Mouse (Mus musculus) cortical plate, adult 2 months (tissue): ENCODE results near the gene Crybb3. TPM values are rescaled to one million over a fixed set of nuclear protein-coding genes. Genes with fewer than 3 reads are reported as not detected.

Experiments
- H3K27ac ChIP-seq: fragments of 200-500 bp; 2 replicates; pipeline ENCODE4 v1.5.1; 2012; ENCODE audit warnings: low read length, control low read depth, inconsistent platforms; ENCODE audit not compliant: insufficient read depth
- H3K4me1 ChIP-seq: fragments of 200-500 bp; 2 replicates; pipeline ENCODE4 v1.6.1; 2011; ENCODE audit warnings: low read length; ENCODE audit not compliant: control insufficient read depth, insufficient read depth
- H3K4me3 ChIP-seq: fragments of 200-500 bp; 2 replicates; pipeline ENCODE4 v1.5.1; 2011; ENCODE audit warnings: mild to moderate bottlenecking, low read length, control low read depth; ENCODE audit not compliant: insufficient read depth
- CTCF ChIP-seq: fragments of 200-500 bp; IDR thresholded peaks from 2 replicates; pipeline ENCODE4 v1.5.1; 2011; ENCODE audit warnings: mild to moderate bottlenecking, control low read depth, low read length; ENCODE audit not compliant: insufficient read depth; ENCODE audit errors: extremely low read depth
- POLR2A ChIP-seq: fragments of 200-500 bp; IDR thresholded peaks from 2 replicates; pipeline ENCODE4 v1.6.1; 2011; ENCODE audit warnings: mild to moderate bottlenecking, low read length, control low read depth; ENCODE audit not compliant: insufficient read depth; ENCODE audit errors: extremely low read depth
- polyA plus RNA-seq: library from polyadenylated mRNA; depleted of rRNA; stranded (reverse); fragments of >200 nt; gene quantifications from 2 replicates; pipeline ENCODE4 v1.2.3, GENCODE M21; 2012; rRNA removed

Crybb3 gene
- polyA plus RNA-seq, 1 experiment: 4.6 TPM

GRCm38 (mm10) chr5:113035094-113036047, 46.0 kb downstream of the Crybb3 start:
- Histone ChIP-seq H3K4me1 (peaks cover 6% of the 10 kb centered on the region), H3K4me3 (no peak overlapping the region), H3K27ac (no peak overlapping the region)
- TF ChIP-seq POLR2A (no peak), CTCF (no peak)

- Histone ChIP-seq H3K4me3 (no peak overlapping the region), H3K4me1 (peaks cover 5% of the 10 kb centered on the region), H3K27ac (no peak overlapping the region)
- TF ChIP-seq CTCF (no peak), POLR2A (no peak)
Observed at GRCm38 (mm10) chr5:113031201-113031754, 50.1 kb downstream of the Crybb3 start.

GRCm38 (mm10) chr5:113030082-113030481, 51.3 kb downstream of the Crybb3 start:
- Histone ChIP-seq H3K27ac (no peak overlapping the region), H3K4me1 (peaks cover 2% of the 10 kb centered on the region; the same call in 1 of the 2 replicates), H3K4me3 (no peak overlapping the region)
- TF ChIP-seq POLR2A (no peak), CTCF (no peak)

- Histone ChIP-seq H3K4me3 (no peak overlapping the region), H3K4me1 (no peaks in the 10 kb centered on the region), H3K27ac (no peak overlapping the region)
- TF ChIP-seq POLR2A: no peak
- TF ChIP-seq CTCF: no peak
Observed at GRCm38 (mm10) chr5:113026706-113027105, 54.7 kb downstream of the Crybb3 start.

Other genes starting within 250 kb of the Crybb3 start
- 1.6 and 1.8 TPM in 2 replicates for gene Myo18b, start 185.2 kb downstream of the Crybb3 start, polyA plus RNA-seq
- gene Grk3, start 65.8 kb downstream of the Crybb3 start, polyA plus RNA-seq: 51.1 and 54.1 TPM in 2 replicates
- gene Crybb2, start 11.5 kb downstream of the Crybb3 start, polyA plus RNA-seq: not detected in 2 replicates
- 25.4 and 28.2 TPM in 2 replicates for gene 2900026A02Rik, start 139.7 kb upstream of the Crybb3 start, polyA plus RNA-seq
- gene Tmem211, start 145.3 kb upstream of the Crybb3 start, polyA plus RNA-seq: not detected in 2 replicates
- 57.3 and 58.1 TPM in 2 replicates for gene Sgsm1, start 229.2 kb upstream of the Crybb3 start, polyA plus RNA-seq